Mouse (Mus musculus) right cerebral cortex, postnatal 14 days (tissue): ENCODE measurements around the gene Mad1l1.

ENCODE experiments used
- DNase-seq: peaks from one replicate; pipeline ENCODE4 v3.0.0; 2022

The Mad1l1 gene

DNA sequence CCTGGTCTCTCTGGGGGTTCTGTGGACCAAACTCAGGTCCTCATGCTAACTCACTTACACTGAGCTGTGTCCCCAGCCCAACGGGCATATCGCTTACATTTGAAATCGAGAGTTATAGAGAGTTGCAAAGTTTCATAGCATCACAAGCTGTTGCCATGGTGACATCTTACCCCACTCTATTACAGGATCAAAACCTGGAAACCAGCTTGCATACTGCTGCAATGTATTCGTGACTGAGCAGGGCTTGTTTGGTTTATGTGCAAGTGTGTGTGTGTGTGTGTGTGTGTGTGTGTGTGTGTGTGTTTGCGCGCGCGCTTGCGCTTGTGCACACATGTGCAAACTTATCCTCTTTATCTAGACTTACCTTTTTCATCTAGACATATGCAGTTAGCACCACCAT, 342.0 kb downstream of the Mad1l1 start:
- DNase-seq, result no peak

DNA sequence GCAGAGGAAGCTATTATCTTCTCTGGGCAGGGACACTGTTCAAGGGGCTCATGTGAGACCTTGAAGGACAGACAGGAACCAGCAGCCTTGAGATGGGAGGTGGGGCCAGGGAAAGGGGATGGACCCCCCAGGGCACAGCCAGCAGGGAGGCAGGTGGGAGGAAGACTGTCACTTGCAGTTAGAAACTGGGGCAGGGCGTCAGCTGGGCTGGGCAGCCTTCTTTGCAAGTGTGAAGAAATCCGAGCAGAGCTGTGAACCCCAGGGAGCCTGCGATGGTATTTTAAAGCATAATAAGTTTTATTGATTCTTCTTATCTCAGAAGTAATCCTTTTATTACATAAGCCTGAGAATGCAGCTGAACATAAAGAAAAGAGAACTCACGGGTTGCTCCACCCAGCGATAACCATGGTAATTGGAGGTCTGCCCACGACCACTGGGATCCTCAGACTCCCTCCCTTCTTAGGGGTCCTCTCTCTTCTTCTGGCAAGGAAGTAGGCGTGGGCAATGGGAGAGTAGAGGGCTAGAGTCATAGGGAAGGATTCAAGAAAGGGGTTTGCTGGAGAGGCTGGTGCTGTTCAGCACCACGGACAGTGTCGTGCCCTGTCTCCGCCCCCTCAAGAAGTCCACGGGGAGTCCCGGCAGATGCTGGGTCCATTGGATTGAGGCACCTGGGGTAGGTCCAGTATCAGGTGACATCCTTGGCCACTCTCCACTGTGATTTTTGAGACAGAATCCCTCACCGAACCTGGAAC, 342.7 kb downstream of the Mad1l1 start:
- no peak for DNase-seq

DNA sequence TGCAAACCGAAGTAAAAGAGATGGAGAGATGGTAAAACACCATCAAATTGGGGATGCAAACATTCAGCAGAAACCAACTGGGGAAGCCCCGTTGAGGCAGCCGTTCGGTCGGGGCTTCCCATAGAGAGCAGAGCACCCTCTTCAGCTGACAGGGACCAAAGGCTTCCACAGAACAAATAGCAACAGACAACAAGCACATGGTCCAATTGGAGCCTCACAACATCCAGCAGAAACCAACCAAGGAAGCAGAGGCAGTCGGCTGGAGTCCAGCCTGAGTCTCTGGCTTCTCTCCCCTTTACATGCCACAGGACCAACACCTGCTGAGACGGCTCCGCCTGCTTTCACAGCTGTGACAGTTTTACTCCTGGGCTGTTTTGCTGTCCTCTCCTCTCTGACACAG, 343.9 kb downstream of the Mad1l1 start:
- no peak for DNase-seq

DNA sequence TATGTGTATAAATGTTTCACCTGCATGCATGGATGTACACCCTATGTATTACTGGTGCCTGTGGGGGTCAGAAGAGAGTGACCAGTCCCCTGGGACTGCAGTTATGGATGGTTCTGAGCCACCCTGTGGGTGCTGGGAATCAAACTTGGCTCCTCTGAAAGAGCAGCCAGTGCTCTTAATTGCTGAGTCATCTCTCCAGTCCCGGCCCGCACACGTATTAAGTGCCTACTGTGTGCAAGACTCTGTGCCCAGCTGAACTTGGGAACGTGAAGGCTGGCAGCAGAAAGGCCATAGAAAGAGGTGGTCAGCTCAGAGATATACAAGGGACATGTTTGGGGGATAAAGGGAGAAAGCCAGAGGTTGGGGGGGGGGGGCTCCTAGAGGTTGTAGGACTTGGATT, 344.8 kb downstream of the Mad1l1 start:
- DNase-seq, result no peak

DNA sequence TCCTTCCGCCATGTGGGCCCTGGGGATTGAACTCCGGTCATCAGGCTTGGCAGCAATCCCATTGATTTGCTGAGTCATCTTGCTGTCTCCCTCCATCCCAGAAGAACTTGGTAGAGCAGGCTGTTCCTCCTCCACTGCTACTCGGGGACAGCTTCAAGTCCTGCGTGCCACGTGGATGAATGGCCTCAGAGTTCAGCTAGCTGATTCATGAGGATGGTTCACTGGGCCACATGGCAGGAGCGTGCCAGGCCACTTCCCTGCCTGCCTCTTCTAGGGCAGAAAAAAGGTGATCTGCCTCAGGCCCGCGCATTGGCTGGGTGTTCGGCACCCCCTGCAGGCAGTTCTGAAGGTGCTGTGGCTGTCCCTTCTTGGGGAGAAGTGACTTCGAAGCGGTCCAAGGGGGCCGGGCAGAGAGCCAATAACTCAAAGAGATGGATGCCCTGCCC, 351.1 kb downstream of the Mad1l1 start:
- no peak for DNase-seq

DNA sequence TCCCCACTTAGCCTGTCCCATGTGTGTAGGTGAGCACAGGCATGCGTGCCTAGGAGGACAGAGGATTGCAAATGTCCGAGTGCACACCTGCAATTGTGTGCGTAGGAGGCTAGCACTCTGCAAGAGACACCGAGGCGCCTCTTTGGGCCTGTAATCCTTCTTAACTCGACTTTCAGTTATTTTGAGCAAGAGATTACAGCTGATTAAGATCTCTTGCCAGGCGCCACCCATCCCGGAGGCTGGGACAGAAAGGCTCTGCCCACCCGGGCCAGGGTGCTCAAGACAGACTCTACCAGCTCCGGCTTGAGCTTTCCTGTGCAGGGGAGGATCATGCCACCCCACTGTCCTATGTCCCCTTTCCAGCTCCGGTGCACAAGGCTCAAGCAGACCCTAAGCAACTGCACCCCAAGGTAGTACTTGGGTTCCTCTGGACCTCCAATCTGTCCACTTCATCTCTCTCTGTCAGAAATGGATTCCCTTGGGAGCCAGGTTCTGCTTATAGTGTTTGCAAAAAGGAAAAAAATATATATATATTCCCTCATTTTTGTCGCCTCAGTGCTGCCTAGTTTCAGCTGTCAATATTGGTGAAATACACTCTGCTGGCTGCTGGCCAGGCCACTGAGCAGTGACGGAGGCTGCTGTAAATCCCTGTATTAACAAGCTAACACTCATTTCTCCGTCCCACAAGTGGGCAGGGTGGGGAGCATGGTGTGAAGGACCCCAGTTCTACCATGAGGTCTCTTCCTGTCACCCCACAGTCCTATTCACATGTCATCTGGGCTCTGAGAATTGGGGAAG, 352.0 kb downstream of the Mad1l1 start:
- DNase-seq, result peak; percentile 38

DNA sequence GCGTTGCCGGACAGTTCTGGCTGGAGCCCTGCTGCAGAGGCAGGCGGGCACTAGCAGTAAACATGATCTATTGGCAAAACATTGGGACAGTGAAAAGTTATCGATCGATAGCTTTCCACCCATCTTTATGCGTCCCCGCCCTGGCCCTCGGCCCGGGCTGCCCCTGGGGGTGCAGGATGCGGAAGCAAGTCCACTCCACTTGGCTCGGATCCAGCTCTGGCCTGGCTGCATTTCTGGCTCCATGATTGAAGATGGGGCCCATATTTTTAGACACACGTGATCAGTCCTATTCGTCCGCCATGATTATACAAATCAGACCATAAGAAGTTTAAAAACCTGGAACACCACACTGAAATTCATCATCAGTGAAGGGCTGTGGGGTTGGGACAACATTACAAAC, 355.8 kb downstream of the Mad1l1 start:
- no peak for DNase-seq

DNA sequence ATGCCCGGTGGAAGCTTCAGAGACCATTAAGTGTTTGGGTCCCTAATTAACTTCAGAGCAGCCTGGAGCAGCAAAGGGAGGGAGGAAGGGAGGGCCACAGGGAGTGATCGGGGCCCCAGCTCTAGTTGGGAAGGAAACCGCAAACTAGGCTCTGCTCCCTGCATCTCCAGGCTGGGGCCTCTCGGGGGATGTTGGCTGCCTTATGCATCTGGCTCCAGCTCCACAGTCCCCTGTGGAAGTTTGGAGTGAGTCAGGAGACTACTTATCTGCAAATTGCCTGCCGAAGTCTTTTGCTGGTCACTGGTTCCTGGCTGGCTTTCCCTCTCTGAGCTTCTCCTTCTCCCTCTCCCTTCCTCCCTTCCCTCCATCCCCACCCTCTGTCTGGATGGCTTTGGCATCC, 357.0 kb downstream of the Mad1l1 start:
- DNase-seq, result no peak

DNA sequence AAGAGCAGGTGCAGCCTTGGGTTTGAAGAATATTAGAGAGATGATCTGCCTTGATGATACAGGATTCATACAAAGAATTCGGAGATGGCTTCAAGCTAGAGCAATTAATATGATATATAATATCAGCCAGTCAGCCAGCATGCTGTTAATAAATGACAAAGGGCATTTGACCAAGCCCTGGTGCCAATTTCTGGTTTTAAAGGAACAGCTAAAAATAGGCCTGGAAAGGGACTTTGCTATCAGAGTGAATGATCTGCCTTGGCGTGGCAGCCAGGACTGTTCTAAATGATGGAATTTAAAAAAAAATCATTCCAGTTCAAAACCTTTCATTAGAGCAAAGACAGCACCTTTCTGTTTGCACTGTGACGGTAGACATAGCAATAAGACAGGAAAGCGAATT, 361.6 kb downstream of the Mad1l1 start:
- DNase-seq, result no peak
